Comparison of ENCODE assay signal across 22 mouse cellular contexts in the genomic region with DNA sequence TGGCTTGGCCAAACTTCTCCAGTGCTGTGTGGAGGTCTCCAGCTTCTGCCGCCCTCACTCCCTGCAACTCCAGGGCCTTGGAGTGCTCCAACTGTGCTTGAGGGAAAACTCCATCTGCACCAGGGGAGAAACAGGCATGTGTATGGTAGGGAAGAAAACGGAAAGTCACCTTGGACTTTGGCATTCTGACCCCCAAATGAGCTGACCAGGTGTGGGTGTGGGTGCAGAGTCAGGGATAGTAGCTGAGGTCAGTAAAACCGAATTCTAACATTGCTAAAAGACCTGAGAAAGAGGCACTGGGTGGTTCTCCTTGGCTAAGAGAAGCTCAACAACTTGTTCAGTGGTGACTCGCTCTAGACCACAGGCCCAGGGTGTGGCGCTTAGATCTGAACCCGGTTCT. TPM values are rescaled to one million over a fixed set of nuclear protein-coding genes. Genes with fewer than 3 reads are reported as not detected.
A peak's percentile ranks its signal among the peaks of the same experiment; 100 is the strongest.
DNase-seq lines count a peak whose midpoint lies in the region; ATAC-seq and TF ChIP-seq lines count a peak whose summit lies in the region.
"Had no signal": no experiment of that assay in that cellular context is flagged by ENCODE, and none has a peak within 500 bp of the region (broad histone marks: within the 10 kb centered on the region; RNA-seq: fewer than 3 reads in every experiment).

No protein-coding gene starts in this region.

- H3K27ac ChIP-seq in liver, adult 2 months (replicated peaks; ENCODE audit: insufficient read depth, low read depth, low read length) = peak overlapping the region; percentile 91
- H3K27ac ChIP-seq in liver, embryonic 11.5 days (ENCODE audit: low read depth, low read length) = no peak overlapping the region
- no peak overlapping the region for H3K27ac ChIP-seq in gastrocnemius, adult 2 months
- H3K27ac ChIP-seq: forebrain, embryonic 15.5 days; hindbrain, embryonic 15.5 days had no signal

- 15% methylated on average over 6 of the region's 6 CpGs for WGBS in liver, adult 2 months
- 70% methylated on average over 6 of the region's 6 CpGs for WGBS in liver, embryonic 11.5 days

- peaks cover 7% of the 10 kb centered on the region; the same call in 1 of the 2 replicates for H3K79me2 ChIP-seq in liver, adult 2 months (ENCODE audit: control insufficient read depth, insufficient read depth, low read length)

- intact Hi-C loops in gastrocnemius, adult 2 months (cut with DNase I) = no loop called here

- TF ChIP-seq POLR2A in liver, adult 2 months (IDR thresholded peaks at IDR 0.05; ENCODE audit: extremely low read depth, insufficient read depth, low read length) = no peak

- H3K4me1 ChIP-seq in liver, adult 2 months (ENCODE audit: control insufficient read depth, insufficient read depth, low read length) = peaks cover 20% of the 10 kb centered on the region
- peaks cover 14% of the 10 kb centered on the region for H3K4me1 ChIP-seq in liver, embryonic 11.5 days (replicated peaks; ENCODE audit: control insufficient read depth, insufficient read depth, low read length)

- no peak for TF ChIP-seq CTCF in liver, adult 2 months (IDR thresholded peaks at IDR 0.05; ENCODE audit: low read depth, low read length)
- no peak for TF ChIP-seq CTCF in gastrocnemius, adult 2 months (IDR thresholded peaks at IDR 0.05)

- peak overlapping the region; percentile 58 for H3K4me3 ChIP-seq in liver, adult 2 months (ENCODE audit: insufficient read depth, low read depth, low read length)
- H3K4me3 ChIP-seq in liver, embryonic 11.5 days (ENCODE audit: low read depth, low read length) = no peak overlapping the region
- no peak overlapping the region for H3K4me3 ChIP-seq in gastrocnemius, adult 2 months
- H3K4me3 ChIP-seq: forebrain, embryonic 15.5 days; hindbrain, embryonic 15.5 days had no signal

- H3K4me2 ChIP-seq in liver, embryonic 11.5 days = no peak overlapping the region
- H3K4me2 ChIP-seq: forebrain, embryonic 15.5 days; hindbrain, embryonic 15.5 days had no signal

- no peaks in the 10 kb centered on the region for H3K27me3 ChIP-seq in liver, adult 2 months (ENCODE audit: control insufficient read depth, insufficient read depth, low read length)
- H3K27me3 ChIP-seq in liver, embryonic 11.5 days (replicated peaks; ENCODE audit: control insufficient read depth, insufficient read depth, low read length) = peaks cover 17% of the 10 kb centered on the region
- H3K27me3 ChIP-seq: forebrain, embryonic 15.5 days; hindbrain, embryonic 15.5 days had no signal

- H3K9me3 ChIP-seq in liver, embryonic 11.5 days (ENCODE audit: control insufficient read depth, low read length) = no peaks in the 10 kb centered on the region
- H3K9me3 ChIP-seq: forebrain, embryonic 15.5 days; hindbrain, embryonic 15.5 days had no signal

- peak overlapping the region; percentile 70 for H3K9ac ChIP-seq in liver, adult 2 months (ENCODE audit: low read depth, low read length)
- no peak overlapping the region for H3K9ac ChIP-seq in liver, embryonic 11.5 days (ENCODE audit: low read depth, low read length)
- H3K9ac ChIP-seq: forebrain, embryonic 15.5 days; hindbrain, embryonic 15.5 days had no signal

- peaks cover 17% of the 10 kb centered on the region; the same call in 1 of the 2 replicates for H3K36me3 ChIP-seq in liver, adult 2 months (ENCODE audit: control insufficient read depth, insufficient read depth, low read length)
- H3K36me3 ChIP-seq in liver, embryonic 11.5 days (ENCODE audit: control insufficient read depth, insufficient read depth, low read length) = peaks cover 7% of the 10 kb centered on the region

- ATAC-seq in liver, embryonic 11.5 days (replicated peaks; ENCODE audit: low FRiP score) = no peak
- ATAC-seq: forebrain, embryonic 15.5 days had no signal

- DNase-seq in liver, adult 2 months (ENCODE audit: extremely low read depth, low read depth, low spot score) = peak; percentile 79
- no peak for DNase-seq in liver, embryonic 11.5 days (ENCODE audit: low spot score)
- DNase-seq in 416B (ENCODE audit: low read depth) = peak; percentile 13
- DNase-seq in kidney, adult 8-10 months = peak; percentile 49 to 50
- DNase-seq in kidney, postnatal 36 days = peak; percentile 49 to 66
- no peak for DNase-seq in heart, adult 8-10 months (ENCODE audit: low spot score)
- no peak for DNase-seq in gastrocnemius, adult 2 months
- no peak for DNase-seq in cerebellum, postnatal 36 days
- DNase-seq: adrenal gland, postnatal 14 days; cerebellum, adult 8-10 months; gastrocnemius, postnatal 14 days; heart, adult 18-20 months; lung, adult 2 months; midbrain, embryonic 14.5 days; right cerebral cortex, postnatal 14 days had no signal

RNA-seq across cellular contexts. Expression of gene Ttc36, which starts 1.2 kb away (rescaled TPM):
- total RNA-seq in liver, adult 2 months (2014; rRNA removed) = 1,192 and 1,193 TPM in 2 replicates
- 2,094 and 2,442 TPM in 2 replicates for polyA plus RNA-seq in liver, adult 2 months (2012; rRNA removed)
- 5.2 and 7.3 TPM in 2 replicates for polyA plus RNA-seq in liver, embryonic 11.5 days (2014; fragmentation: Nextera tagmentation; extraction: Ambion mirVana)
- 1 to 10 TPM in 2 of 4 experiments, under 1 TPM in 2; 0.63 to 1.5 (median 0.97) TPM for total RNA-seq in heart, adult 8-10 months (2022)
- under 1 TPM; 0.25 to 0.41 TPM for total RNA-seq in gastrocnemius, adult 2 months (2021)
- total RNA-seq: hematopoietic stem cell, adult 5-6 weeks; megakaryocyte-erythroid progenitor cell, adult 5-6 weeks had no signal
- polyA plus RNA-seq: embryonic facial prominence, embryonic 14.5 days; forebrain, embryonic 15.5 days; limb, embryonic 11.5 days; neural tube, embryonic 11.5 days had no signal

RNA-seq across cellular contexts. Expression of gene Tmem25, which starts 2.6 kb away (rescaled TPM):
- 17.1 and 23.8 TPM in 2 replicates for total RNA-seq in liver, adult 2 months (2014; rRNA removed)
- polyA plus RNA-seq in liver, adult 2 months (2012; rRNA removed) = 67.0 and 77.3 TPM in 2 replicates
- polyA plus RNA-seq in liver, embryonic 11.5 days (2014; fragmentation: Nextera tagmentation; extraction: Ambion mirVana) = 1.2 and 1.6 TPM in 2 replicates
- 10 to 100 TPM in 2 of 4 experiments, 1 to 10 TPM in 2; 8.6 to 21.9 (median 10.5) TPM for total RNA-seq in heart, adult 8-10 months (2022)
- total RNA-seq in gastrocnemius, adult 2 months (2021) = 1 to 10 TPM; 4.2 to 7.9 TPM

RNA-seq across cellular contexts. Expression of gene Ift46, which starts 34.0 kb away (rescaled TPM):
- 27.5 and 33.2 TPM in 2 replicates for total RNA-seq in liver, adult 2 months (2014; rRNA removed)
- 24.3 and 33.5 TPM in 2 replicates for polyA plus RNA-seq in liver, adult 2 months (2012; rRNA removed)
- polyA plus RNA-seq in liver, embryonic 11.5 days (2014; fragmentation: Nextera tagmentation; extraction: Ambion mirVana) = 48.9 and 54.0 TPM in 2 replicates
- total RNA-seq in heart, adult 8-10 months (2022) = 10 to 100 TPM; 19.1 to 35.6 (median 22.8) TPM
- total RNA-seq in gastrocnemius, adult 2 months (2021) = 10 to 100 TPM; 27.4 to 28.4 TPM

RNA-seq across cellular contexts. Expression of gene Arcn1, which starts 34.0 kb away (rescaled TPM):
- total RNA-seq in liver, adult 2 months (2014; rRNA removed) = 94.1 and 98.6 TPM in 2 replicates
- polyA plus RNA-seq in liver, adult 2 months (2012; rRNA removed) = 32.0 and 33.1 TPM in 2 replicates
- polyA plus RNA-seq in liver, embryonic 11.5 days (2014; fragmentation: Nextera tagmentation; extraction: Ambion mirVana) = 171 and 202 TPM in 2 replicates
- 10 to 100 TPM; 79.7 to 89.3 (median 80.9) TPM for total RNA-seq in heart, adult 8-10 months (2022)
- 10 to 100 TPM; 83.0 to 85.3 TPM for total RNA-seq in gastrocnemius, adult 2 months (2021)

Comparison
In these comparisons a context has a peak if more than half of its experiments do, and no peak if none do; other contexts are left out.
1. DNase-seq: peak in liver, adult 2 months (single experiment), 416B (single experiment), kidney, adult 8-10 months (2 of 2) and kidney, postnatal 36 days (2 of 2); none in liver, embryonic 11.5 days (single experiment), heart, adult 8-10 months (single experiment), gastrocnemius, adult 2 months (single experiment) and cerebellum, postnatal 36 days (0 of 2).
2. RNA of gene Ttc36, which starts 1.2 kb away (total RNA-seq): 1,192 to 1,193 TPM in liver, adult 2 months; 0.63 to 1.5 TPM in heart, adult 8-10 months and 0.25 to 0.41 TPM in gastrocnemius, adult 2 months; every median in the first group is over 100 times any median in the second.